Mouse (Mus musculus): Measurements from ENCODE around the gene Eya4. TPM values are rescaled to one million over a fixed set of nuclear protein-coding genes. Genes with fewer than 3 reads are reported as not detected.
A peak's percentile ranks its signal among the peaks of the same experiment; 100 is the strongest.

Eya4 gene
- total and polyA plus RNA-seq, 2 experiments, result 0.11 to 0.28 TPM

DNA sequence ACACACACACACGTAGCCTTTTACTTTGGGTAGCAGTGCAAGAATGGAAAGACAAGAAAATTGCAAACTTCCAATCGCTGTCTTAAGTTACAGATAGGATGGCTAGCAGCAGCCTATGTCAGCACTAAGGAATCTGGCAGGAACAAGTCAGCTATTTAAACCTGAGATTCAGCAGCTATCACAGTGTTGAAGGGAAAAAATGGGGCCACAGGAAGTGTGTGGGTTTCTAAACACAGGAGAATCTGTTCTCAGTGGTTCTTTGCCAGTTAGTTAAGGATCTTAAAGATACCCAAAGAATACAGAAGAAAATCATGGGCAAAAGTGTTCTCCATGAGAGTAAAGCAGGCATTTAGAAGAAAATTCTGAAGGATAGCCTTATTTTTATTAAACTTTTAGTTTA, 206.0 kb downstream of the Eya4 start:
- Histone ChIP-seq H3K27me3 (ENCODE audit: control insufficient read depth, insufficient read depth, low read length) (no peaks in the 10 kb centered on the region), H3K9ac (ENCODE audit: low read depth, low read length) (no peak overlapping the region), H3K4me3 (ENCODE audit: insufficient read depth, low read depth, low read length) (no peak overlapping the region), H3K79me2 (ENCODE audit: control insufficient read depth, insufficient read depth, low read length) (no peaks in the 10 kb centered on the region), H3K4me1 (ENCODE audit: control insufficient read depth, insufficient read depth, low read length) (no peaks in the 10 kb centered on the region), H3K27ac (replicated peaks; ENCODE audit: insufficient read depth, low read depth, low read length) (no peak overlapping the region), H3K36me3 (ENCODE audit: control insufficient read depth, insufficient read depth, low read length) (no peaks in the 10 kb centered on the region)
- no peak for DNase-seq (ENCODE audit: extremely low read depth, low read depth, low spot score)
- TF ChIP-seq POLR2A (IDR thresholded peaks at IDR 0.05; ENCODE audit: extremely low read depth, insufficient read depth, low read length), result no peak
- TF ChIP-seq CTCF (IDR thresholded peaks at IDR 0.05; ENCODE audit: low read depth, low read length), result no peak
- 80% methylated on average over 2 of the region's 2 CpGs for whole genome bisulfite sequencing

DNA sequence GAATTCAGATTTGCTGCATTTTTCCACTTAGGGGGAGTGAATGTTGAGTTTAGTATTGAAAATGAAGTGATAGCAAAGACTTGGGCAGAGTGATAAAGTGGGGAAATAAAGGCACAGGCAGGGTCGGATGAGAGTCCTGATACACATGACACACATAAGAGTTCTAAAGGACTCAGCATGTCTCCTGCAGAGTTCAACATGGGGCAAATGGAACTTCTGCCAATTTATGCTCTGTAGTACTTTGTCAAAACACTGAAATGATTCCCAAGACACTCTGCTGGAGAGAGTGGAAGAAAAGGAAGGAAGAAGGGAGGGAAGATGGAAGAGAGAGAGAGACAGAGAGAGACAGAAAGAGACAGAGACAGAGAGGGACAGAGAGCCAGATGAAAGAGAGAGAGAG, 222.6 kb downstream of the Eya4 start:
- Histone ChIP-seq H3K27me3 (ENCODE audit: control insufficient read depth, insufficient read depth, low read length) (no peaks in the 10 kb centered on the region), H3K36me3 (ENCODE audit: control insufficient read depth, insufficient read depth, low read length) (no peaks in the 10 kb centered on the region), H3K27ac (replicated peaks; ENCODE audit: insufficient read depth, low read depth, low read length) (no peak overlapping the region), H3K79me2 (ENCODE audit: control insufficient read depth, insufficient read depth, low read length) (no peaks in the 10 kb centered on the region), H3K4me1 (ENCODE audit: control insufficient read depth, insufficient read depth, low read length) (no peaks in the 10 kb centered on the region), H3K9ac (ENCODE audit: low read depth, low read length) (no peak overlapping the region), H3K4me3 (ENCODE audit: insufficient read depth, low read depth, low read length) (no peak overlapping the region)
- TF ChIP-seq POLR2A (IDR thresholded peaks at IDR 0.05; ENCODE audit: extremely low read depth, insufficient read depth, low read length), result no peak
- TF ChIP-seq CTCF (IDR thresholded peaks at IDR 0.05; ENCODE audit: low read depth, low read length), result no peak
- 57% methylated on average over 1 of the region's 1 CpGs for WGBS
- DNase-seq (ENCODE audit: extremely low read depth, low read depth, low spot score), result no peak

DNA sequence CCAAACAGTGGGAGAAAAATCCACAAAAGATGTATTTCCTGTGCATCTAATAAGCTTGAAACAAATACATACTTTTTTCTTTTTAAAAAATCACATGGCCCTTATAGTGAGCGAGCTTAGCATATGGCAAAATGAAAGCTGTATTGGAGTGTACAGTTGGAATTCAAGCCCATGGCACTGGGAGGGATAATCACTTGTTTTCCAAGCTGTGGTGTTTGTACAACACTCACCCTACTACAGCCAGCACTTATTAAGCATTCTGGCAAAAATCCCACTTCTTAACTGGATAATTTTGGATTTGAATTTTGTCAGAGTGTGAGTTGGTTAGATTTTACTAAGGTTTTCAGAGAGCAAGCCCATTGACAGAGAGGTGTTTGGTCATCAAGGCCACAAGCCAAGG, 223.4 kb downstream of the Eya4 start:
- Histone ChIP-seq H3K4me1 (ENCODE audit: control insufficient read depth, insufficient read depth, low read length) (no peaks in the 10 kb centered on the region), H3K27me3 (ENCODE audit: control insufficient read depth, insufficient read depth, low read length) (no peaks in the 10 kb centered on the region), H3K36me3 (ENCODE audit: control insufficient read depth, insufficient read depth, low read length) (no peaks in the 10 kb centered on the region), H3K9ac (ENCODE audit: low read depth, low read length) (no peak overlapping the region), H3K4me3 (ENCODE audit: insufficient read depth, low read depth, low read length) (no peak overlapping the region), H3K79me2 (ENCODE audit: control insufficient read depth, insufficient read depth, low read length) (no peaks in the 10 kb centered on the region), H3K27ac (replicated peaks; ENCODE audit: insufficient read depth, low read depth, low read length) (no peak overlapping the region)
- WGBS, result 65% methylated on average over 1 of the region's 1 CpGs
- TF ChIP-seq CTCF (IDR thresholded peaks at IDR 0.05; ENCODE audit: low read depth, low read length) (no peak), POLR2A (IDR thresholded peaks at IDR 0.05; ENCODE audit: extremely low read depth, insufficient read depth, low read length) (no peak)
- no peak for DNase-seq (ENCODE audit: extremely low read depth, low read depth, low spot score)

DNA sequence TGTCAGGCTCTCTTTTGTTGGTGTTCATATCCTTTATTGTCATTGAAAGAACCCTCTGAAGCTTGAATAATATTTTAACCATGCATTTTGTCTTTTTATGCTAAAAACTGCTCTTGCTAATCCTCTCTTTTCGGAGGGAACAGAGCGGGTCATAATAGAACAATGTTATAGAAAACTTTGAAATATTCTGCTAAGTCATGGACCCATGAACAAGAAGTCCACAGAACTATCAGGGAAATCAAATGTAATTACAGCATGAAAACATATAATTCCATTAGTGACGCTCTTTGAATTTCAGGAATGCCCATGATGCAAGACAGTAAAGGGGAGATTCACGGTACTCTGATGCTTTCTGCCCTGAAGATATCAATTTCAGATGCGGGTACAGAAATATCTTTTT, 224.1 kb downstream of the Eya4 start:
- H3K27me3 ChIP-seq (ENCODE audit: control insufficient read depth, insufficient read depth, low read length), result no peaks in the 10 kb centered on the region
- H3K79me2 ChIP-seq (ENCODE audit: control insufficient read depth, insufficient read depth, low read length), result no peaks in the 10 kb centered on the region
- DNase-seq (ENCODE audit: extremely low read depth, low read depth, low spot score), result no peak
- no peak overlapping the region for H3K9ac ChIP-seq (ENCODE audit: low read depth, low read length)
- H3K4me1 ChIP-seq (ENCODE audit: control insufficient read depth, insufficient read depth, low read length), result no peaks in the 10 kb centered on the region
- no peaks in the 10 kb centered on the region for H3K36me3 ChIP-seq (ENCODE audit: control insufficient read depth, insufficient read depth, low read length)
- TF ChIP-seq POLR2A (IDR thresholded peaks at IDR 0.05; ENCODE audit: extremely low read depth, insufficient read depth, low read length) (no peak), CTCF (IDR thresholded peaks at IDR 0.05; ENCODE audit: low read depth, low read length) (no peak)
- H3K27ac ChIP-seq (replicated peaks; ENCODE audit: insufficient read depth, low read depth, low read length), result no peak overlapping the region
- 91% methylated on average over 5 of the region's 5 CpGs for WGBS
- no peak overlapping the region for H3K4me3 ChIP-seq (ENCODE audit: insufficient read depth, low read depth, low read length)

DNA sequence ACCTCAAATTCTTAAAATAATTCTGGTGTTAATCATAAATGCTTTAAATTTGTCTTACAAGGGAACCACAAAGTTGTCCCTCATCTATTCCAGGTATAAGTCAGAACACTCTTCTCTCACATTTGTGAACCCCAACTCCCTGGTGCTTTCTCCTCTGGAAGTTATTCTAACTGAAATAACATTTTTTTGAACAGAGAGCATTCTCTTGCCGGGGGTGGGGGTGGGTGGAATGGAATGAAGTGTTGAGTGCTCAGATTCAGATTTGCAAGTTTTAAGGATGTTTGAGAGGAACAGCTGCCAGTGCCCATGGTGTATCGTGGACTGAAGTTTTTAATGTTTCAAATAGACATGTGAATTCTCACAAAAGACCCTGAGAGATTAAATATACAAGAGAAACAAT, 230.1 kb downstream of the Eya4 start:
- Histone ChIP-seq H3K9ac (ENCODE audit: low read depth, low read length) (no peak overlapping the region), H3K4me3 (ENCODE audit: insufficient read depth, low read depth, low read length) (no peak overlapping the region), H3K79me2 (ENCODE audit: control insufficient read depth, insufficient read depth, low read length) (no peaks in the 10 kb centered on the region), H3K27me3 (ENCODE audit: control insufficient read depth, insufficient read depth, low read length) (no peaks in the 10 kb centered on the region), H3K4me1 (ENCODE audit: control insufficient read depth, insufficient read depth, low read length) (no peaks in the 10 kb centered on the region), H3K27ac (replicated peaks; ENCODE audit: insufficient read depth, low read depth, low read length) (no peak overlapping the region), H3K36me3 (ENCODE audit: control insufficient read depth, insufficient read depth, low read length) (no peaks in the 10 kb centered on the region)
- WGBS, result 74% methylated on average over 2 of the region's 2 CpGs
- TF ChIP-seq CTCF (IDR thresholded peaks at IDR 0.05; ENCODE audit: low read depth, low read length), result no peak
- DNase-seq (ENCODE audit: extremely low read depth, low read depth, low spot score), result no peak

DNA sequence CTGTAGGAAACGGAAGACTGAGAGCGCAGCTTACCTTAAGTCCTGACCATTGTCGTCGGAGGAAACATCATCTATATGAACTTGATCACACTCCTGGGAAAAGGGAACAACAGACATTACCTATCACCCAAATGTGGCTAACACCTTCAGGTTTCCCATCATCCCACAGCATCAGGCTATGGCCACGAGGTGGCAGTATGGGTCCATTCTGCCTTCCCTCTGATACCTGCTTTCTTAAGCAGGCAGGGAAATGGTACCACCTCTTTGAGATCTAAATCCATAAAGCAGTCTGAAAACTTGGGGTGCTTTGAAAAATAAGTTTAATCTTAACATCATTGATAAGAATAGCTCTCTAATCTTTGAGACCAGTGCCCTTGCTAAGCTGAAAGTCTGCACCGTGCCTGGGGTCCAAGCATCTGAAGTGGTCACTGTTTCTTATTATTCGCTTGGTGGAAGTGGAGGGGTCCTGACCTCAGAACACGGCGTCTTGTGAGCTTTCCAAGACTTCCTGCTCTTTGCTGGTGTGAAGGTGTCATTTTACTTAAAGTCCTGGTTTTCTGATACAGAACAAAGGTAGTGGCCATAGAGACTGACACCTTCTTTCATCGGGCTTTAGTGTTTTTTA, 233.7 kb downstream of the Eya4 start:
- Histone ChIP-seq H3K4me3 (ENCODE audit: insufficient read depth, low read depth, low read length) (no peak overlapping the region), H3K27ac (replicated peaks; ENCODE audit: insufficient read depth, low read depth, low read length) (no peak overlapping the region), H3K4me1 (ENCODE audit: control insufficient read depth, insufficient read depth, low read length) (no peaks in the 10 kb centered on the region), H3K9ac (ENCODE audit: low read depth, low read length) (no peak overlapping the region), H3K36me3 (ENCODE audit: control insufficient read depth, insufficient read depth, low read length) (no peaks in the 10 kb centered on the region), H3K79me2 (ENCODE audit: control insufficient read depth, insufficient read depth, low read length) (no peaks in the 10 kb centered on the region), H3K27me3 (ENCODE audit: control insufficient read depth, insufficient read depth, low read length) (no peaks in the 10 kb centered on the region)
- 52% methylated on average over 10 of the region's 10 CpGs for WGBS
- DNase-seq (ENCODE audit: extremely low read depth, low read depth, low spot score), result peak; percentile 44
- TF ChIP-seq CTCF (IDR thresholded peaks at IDR 0.05; ENCODE audit: low read depth, low read length) (peak; percentile 80), POLR2A (IDR thresholded peaks at IDR 0.05; ENCODE audit: extremely low read depth, insufficient read depth, low read length) (no peak)

Measured in liver, adult 2 months (tissue).